Mouse (Mus musculus) ES-Bruce4 (cell line): Measurements from ENCODE around the gene Tent4a. TPM values are rescaled to one million over a fixed set of nuclear protein-coding genes. Genes with fewer than 3 reads are reported as not detected.

Experiments
- H3K27ac ChIP-seq: 2 replicates; pipeline ENCODE4 v1.5.1; 2012; ENCODE audit warnings: low read length, inconsistent platforms; ENCODE audit not compliant: insufficient read depth
- H3K27me3 ChIP-seq: 2 replicates; pipeline ENCODE4 v1.6.1; 2012; ENCODE audit warnings: mild to moderate bottlenecking, low read length, inconsistent platforms; ENCODE audit not compliant: control insufficient read depth, poor library complexity, insufficient read depth, severe bottlenecking
- H3K36me3 ChIP-seq: 2 replicates; pipeline ENCODE4 v1.6.1; 2012; ENCODE audit warnings: inconsistent platforms, mild to moderate bottlenecking, low read length, moderate library complexity; ENCODE audit not compliant: control insufficient read depth, poor library complexity, insufficient read depth, severe bottlenecking
- H3K4me1 ChIP-seq: one replicate; pipeline ENCODE4 v1.8.1; 2011; ENCODE audit warnings: low read length; ENCODE audit not compliant: control insufficient read depth, insufficient read depth
- H3K4me3 ChIP-seq: 2 replicates; pipeline ENCODE4 v1.5.1; 2011; ENCODE audit warnings: low read depth, mild to moderate bottlenecking, low read length
- H3K9ac ChIP-seq: 2 replicates; pipeline ENCODE4 v1.6.1; 2012; ENCODE audit warnings: low read depth, mild to moderate bottlenecking, inconsistent platforms; ENCODE audit not compliant: poor library complexity, severe bottlenecking
- H3K9me3 ChIP-seq: replicated peaks from 2 replicates; pipeline ENCODE4 v1.6.1; 2012; ENCODE audit warnings: mild to moderate bottlenecking, low read length, inconsistent platforms; ENCODE audit not compliant: control insufficient read depth, poor library complexity, insufficient read depth, severe bottlenecking
- CTCF ChIP-seq: IDR thresholded peaks from one replicate; pipeline ENCODE4 v1.8.1; 2011; ENCODE audit warnings: low read depth, low read length
- EP300 ChIP-seq: IDR thresholded peaks from 2 replicates; pipeline ENCODE4 v1.6.1; 2011; ENCODE audit warnings: low read depth, low read length; ENCODE audit not compliant: insufficient read depth
- POLR2A ChIP-seq: IDR thresholded peaks from one replicate; pipeline ENCODE4 v1.8.1; 2011; ENCODE audit warnings: low read length; ENCODE audit not compliant: insufficient read depth
- polyA plus RNA-seq: library from polyadenylated mRNA; stranded (reverse); fragments of >200 nt; gene quantifications from 2 replicates; pipeline ENCODE4 v1.2.4, GENCODE M21; 2011; ENCODE audit warnings: low read depth; ENCODE audit not compliant: missing spikeins, insufficient read depth, insufficient read length

The Tent4a gene
- 34.8 and 35.8 TPM in 2 replicates for polyA plus RNA-seq

- H3K9ac ChIP-seq: peak within 1 kb of the TSS; percentile 98
- peaks cover 8% of the 10 kb centered on the region for H3K4me1 ChIP-seq
These were observed at the start of gene Tent4a for GRCm38 (mm10) chr13:69534334-69534653. Tent4a (minus strand) TSS chr13:69534617.

GRCm38 (mm10) chr13:69583591-69583990 is 49.2 kb upstream of the Tent4a start:
- H3K4me1 ChIP-seq: peaks cover 2% of the 10 kb centered on the region
- H3K9ac ChIP-seq: no peak overlapping the region
- TF ChIP-seq CTCF (no peak), POLR2A (no peak), EP300 (no peak)
- no peaks in the 10 kb centered on the region for H3K27me3 ChIP-seq
- peak overlapping the region; percentile 42; the same call in 1 of the 2 replicates for H3K27ac ChIP-seq
- H3K36me3 ChIP-seq: no peaks in the 10 kb centered on the region
- H3K9me3 ChIP-seq: no peaks in the 10 kb centered on the region
- H3K4me3 ChIP-seq: no peak overlapping the region

More at GRCm38 (mm10) chr13:69534334-69534653, at the start of gene Tent4a:
- H3K27ac ChIP-seq: peak within 1 kb of the TSS; percentile 72
- H3K27me3 ChIP-seq: no peaks in the 10 kb centered on the region
- H3K9me3 ChIP-seq: no peaks in the 10 kb centered on the region
- peak within 1 kb of the TSS; percentile 90 for H3K4me3 ChIP-seq
- H3K36me3 ChIP-seq: no peaks in the 10 kb centered on the region; the same call in 1 of the 2 replicates
- TF ChIP-seq POLR2A: no peak
- TF ChIP-seq CTCF: no peak
- TF ChIP-seq EP300: no peak

- no peak for TF ChIP-seq POLR2A
- TF ChIP-seq EP300: no peak
- TF ChIP-seq CTCF: no peak
These were observed 48.0 kb upstream of the Tent4a start for GRCm38 (mm10) chr13:69582411-69582810.

GRCm38 (mm10) chr13:69577181-69577834 is 42.9 kb upstream of the Tent4a start:
- Histone ChIP-seq H3K27ac (no peak overlapping the region), H3K4me3 (no peak overlapping the region), H3K4me1 (peaks cover 3% of the 10 kb centered on the region), H3K36me3 (no peaks in the 10 kb centered on the region), H3K9ac (no peak overlapping the region), H3K27me3 (no peaks in the 10 kb centered on the region), H3K9me3 (no peaks in the 10 kb centered on the region)
- TF ChIP-seq CTCF (no peak), EP300 (no peak), POLR2A (no peak)

More at GRCm38 (mm10) chr13:69582411-69582810, 48.0 kb upstream of the Tent4a start:
- no peak overlapping the region for H3K27ac ChIP-seq
- H3K4me1 ChIP-seq: peaks cover 2% of the 10 kb centered on the region
- H3K9ac ChIP-seq: no peak overlapping the region
- no peaks in the 10 kb centered on the region for H3K9me3 ChIP-seq
- no peaks in the 10 kb centered on the region for H3K27me3 ChIP-seq
- H3K36me3 ChIP-seq: no peaks in the 10 kb centered on the region
- no peak overlapping the region for H3K4me3 ChIP-seq

GRCm38 (mm10) chr13:69576676-69577075 is 42.3 kb upstream of the Tent4a start:
- Histone ChIP-seq H3K36me3 (no peaks in the 10 kb centered on the region), H3K4me1 (peaks cover 3% of the 10 kb centered on the region), H3K9ac (no peak overlapping the region), H3K4me3 (no peak overlapping the region), H3K27ac (no peak overlapping the region), H3K27me3 (no peaks in the 10 kb centered on the region), H3K9me3 (no peaks in the 10 kb centered on the region)
- TF ChIP-seq POLR2A: no peak
- TF ChIP-seq EP300: no peak
- TF ChIP-seq CTCF: no peak

GRCm38 (mm10) chr13:69572594-69572993 is 38.2 kb upstream of the Tent4a start:
- Histone ChIP-seq H3K4me3 (no peak overlapping the region), H3K9ac (no peak overlapping the region), H3K9me3 (no peaks in the 10 kb centered on the region), H3K27me3 (no peaks in the 10 kb centered on the region), H3K36me3 (no peaks in the 10 kb centered on the region), H3K4me1 (peaks cover 3% of the 10 kb centered on the region), H3K27ac (no peak overlapping the region)
- TF ChIP-seq EP300: no peak
- no peak for TF ChIP-seq CTCF
- TF ChIP-seq POLR2A: no peak
